Mouse (Mus musculus) liver, postnatal 0 days (tissue): Measurements from ENCODE around the gene Gm29797.
A peak's percentile ranks its signal among the peaks of the same experiment; 100 is the strongest.

Experiments used
- CTCF ChIP-seq: sonication (generic); IDR thresholded peaks from 2 replicates; pipeline ENCODE4 v1.5.1; 2016; ENCODE audit warnings: antibody characterized with exemption, low read depth
- EP300 ChIP-seq: IDR thresholded peaks from 2 replicates; pipeline ENCODE4 v1.6.1; 2016; ENCODE audit warnings: antibody characterized with exemption, low read depth, mild to moderate bottlenecking

DNA sequence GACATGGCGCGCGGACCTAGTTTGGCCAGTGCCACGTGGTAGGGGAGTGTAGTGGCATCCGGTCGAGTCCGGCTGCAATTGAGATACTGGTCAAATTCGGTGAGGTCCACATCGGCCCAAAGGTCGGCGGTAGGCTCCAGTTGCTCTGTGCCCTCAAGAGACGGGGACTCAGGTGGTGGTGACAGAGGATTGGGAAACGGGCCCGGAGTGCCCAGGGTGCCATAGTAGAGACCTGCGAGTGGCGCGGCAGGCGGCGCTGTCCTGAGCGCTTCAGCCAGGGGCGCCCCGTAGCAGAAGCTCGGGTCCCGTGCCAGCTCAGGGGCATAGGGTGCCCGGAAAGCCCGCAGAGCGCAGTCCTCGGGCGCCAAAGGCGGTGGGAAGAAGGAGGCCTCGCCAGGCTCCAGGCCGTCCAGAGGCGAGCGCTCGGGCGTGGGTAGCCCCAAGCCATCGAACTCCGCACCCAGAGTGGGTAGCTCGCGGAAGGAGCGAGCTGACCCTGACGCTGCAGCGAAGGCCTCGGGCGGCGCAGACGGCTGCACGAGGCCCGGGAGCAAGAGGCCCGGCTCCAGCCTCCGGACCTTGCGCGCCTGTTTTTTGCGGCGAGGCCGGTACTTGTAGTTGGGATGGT, 13.6 kb downstream of the Gm29797 start:
- TF ChIP-seq CTCF (peak; percentile 24; the same call in 1 of the 2 replicates), EP300 (no peak)
